Mouse (Mus musculus): ENCODE measurements around the gene Phc2. TPM values are rescaled to one million over a fixed set of nuclear protein-coding genes. Genes with fewer than 3 reads are reported as not detected.

Phc2 gene
- polyA plus RNA-seq, 1 experiment from 2014 or later = 110 TPM

DNA sequence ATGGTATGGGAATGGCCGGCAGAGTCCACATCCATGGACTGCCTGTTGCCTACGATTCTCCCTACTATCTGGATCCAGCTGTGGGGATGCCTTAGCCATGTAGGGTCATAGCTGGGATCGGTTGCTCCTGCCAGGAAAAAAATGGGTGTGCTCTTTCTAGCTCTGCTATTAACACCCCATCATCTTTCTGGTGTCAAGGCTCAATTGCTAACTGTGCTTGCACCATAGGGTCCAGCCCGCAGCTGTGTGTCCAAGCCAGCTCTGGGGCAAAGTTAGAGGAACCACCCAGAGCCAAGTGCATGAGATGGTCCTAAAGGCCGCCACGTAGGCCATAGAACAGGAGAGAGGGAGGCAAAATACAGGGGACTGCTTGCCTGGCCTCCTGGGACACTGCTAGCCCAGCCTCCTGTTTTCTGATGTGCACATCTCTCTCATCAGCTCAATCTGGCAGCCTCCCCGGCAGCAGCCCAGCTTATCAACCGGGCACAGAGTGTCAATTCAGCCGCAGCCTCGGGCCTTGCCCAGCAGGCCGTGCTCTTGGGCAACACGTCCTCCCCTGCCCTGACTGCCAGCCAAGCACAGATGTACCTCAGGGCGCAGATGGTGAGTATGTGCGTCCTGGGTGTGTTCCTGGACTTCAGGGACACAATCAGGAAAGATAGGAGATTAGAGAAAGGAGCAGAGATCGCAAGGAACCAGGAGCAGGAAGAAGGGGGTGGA lies 54.7 kb downstream of the Phc2 start:
- 84% methylated on average over 15 of the region's 15 CpGs for WGBS
- H3K4me2 ChIP-seq = no peak overlapping the region
- ATAC-seq (ENCODE audit: low FRiP score) = no peak
- H3K4me3 ChIP-seq (ENCODE audit: low read depth, low read length) = no peak overlapping the region
- H3K36me3 ChIP-seq (ENCODE audit: control insufficient read depth, insufficient read depth, low read length) = no peaks in the 10 kb centered on the region
- no peaks in the 10 kb centered on the region for H3K9me3 ChIP-seq (ENCODE audit: control insufficient read depth, low read length)
- no peak for DNase-seq (ENCODE audit: low spot score, missing footprints)
- no peak overlapping the region for H3K9ac ChIP-seq (ENCODE audit: low read length)
- no peaks in the 10 kb centered on the region for H3K27me3 ChIP-seq (ENCODE audit: control insufficient read depth, insufficient read depth, low read length)
- peaks cover 32% of the 10 kb centered on the region for H3K4me1 ChIP-seq (ENCODE audit: control insufficient read depth, insufficient read depth, low read length)
- H3K27ac ChIP-seq (ENCODE audit: low read depth, low read length) = no peak overlapping the region

DNA sequence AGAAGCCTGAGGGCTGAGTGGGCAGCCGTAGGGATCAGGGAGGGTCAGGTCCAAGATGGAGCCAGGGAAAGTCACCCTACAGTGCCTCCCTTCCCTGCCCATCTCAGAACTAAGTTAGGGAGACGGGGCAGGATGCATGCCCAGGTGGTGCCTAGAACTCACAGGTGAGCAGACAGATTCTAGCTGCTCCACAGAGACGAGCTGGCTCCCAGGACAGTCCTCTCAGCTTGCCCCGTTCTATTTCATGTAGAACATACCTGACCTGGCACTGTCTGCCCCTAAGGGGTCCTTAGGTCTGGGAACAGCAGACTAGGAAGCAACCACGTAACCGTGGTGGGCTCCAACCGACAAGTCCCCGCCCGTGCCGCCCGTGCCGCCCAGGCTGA lies 55.3 kb downstream of the Phc2 start:
- Histone ChIP-seq H3K4me1 (ENCODE audit: control insufficient read depth, insufficient read depth, low read length) (peaks cover 38% of the 10 kb centered on the region), H3K9me3 (ENCODE audit: control insufficient read depth, low read length) (no peaks in the 10 kb centered on the region), H3K9ac (ENCODE audit: low read length) (no peak overlapping the region), H3K27ac (ENCODE audit: low read depth, low read length) (no peak overlapping the region), H3K36me3 (ENCODE audit: control insufficient read depth, insufficient read depth, low read length) (no peaks in the 10 kb centered on the region), H3K4me2 (no peak overlapping the region), H3K27me3 (ENCODE audit: control insufficient read depth, insufficient read depth, low read length) (no peaks in the 10 kb centered on the region), H3K4me3 (ENCODE audit: low read depth, low read length) (no peak overlapping the region)
- WGBS = 91% methylated on average over 12 of the region's 12 CpGs
- DNase-seq (ENCODE audit: low spot score, missing footprints) (no peak), ATAC-seq (ENCODE audit: low FRiP score) (no peak)

DNA sequence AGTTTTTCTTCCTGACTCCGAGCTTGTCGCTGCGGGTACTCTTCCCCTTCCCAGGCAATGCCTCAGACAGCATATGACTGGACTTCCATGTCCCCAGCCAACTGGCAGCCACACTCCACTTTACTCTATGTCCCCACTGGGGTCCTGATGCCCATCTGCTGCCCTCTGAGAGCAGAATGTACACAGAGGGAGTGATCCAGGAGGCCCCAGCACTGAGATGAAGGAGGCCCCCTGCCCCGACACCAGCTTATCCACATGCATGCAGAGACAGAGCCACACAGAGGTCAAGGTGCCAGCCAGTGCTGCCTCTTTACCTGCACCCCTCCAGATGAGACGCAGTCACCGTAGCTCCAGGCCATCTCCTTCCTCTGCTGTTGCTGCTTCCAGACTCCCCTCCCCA lies 55.8 kb downstream of the Phc2 start:
- no peak overlapping the region for H3K4me3 ChIP-seq (ENCODE audit: low read depth, low read length)
- no peak overlapping the region for H3K27ac ChIP-seq (ENCODE audit: low read depth, low read length)
- H3K4me1 ChIP-seq (ENCODE audit: control insufficient read depth, insufficient read depth, low read length) = peaks cover 43% of the 10 kb centered on the region
- H3K36me3 ChIP-seq (ENCODE audit: control insufficient read depth, insufficient read depth, low read length) = no peaks in the 10 kb centered on the region
- H3K9me3 ChIP-seq (ENCODE audit: control insufficient read depth, low read length) = no peaks in the 10 kb centered on the region
- H3K9ac ChIP-seq (ENCODE audit: low read length) = no peak overlapping the region
- ATAC-seq (ENCODE audit: low FRiP score) (no peak), DNase-seq (ENCODE audit: low spot score, missing footprints) (no peak)
- no peak overlapping the region for H3K4me2 ChIP-seq
- H3K27me3 ChIP-seq (ENCODE audit: control insufficient read depth, insufficient read depth, low read length) = no peaks in the 10 kb centered on the region
- WGBS = 74% methylated on average over 6 of the region's 6 CpGs

DNA sequence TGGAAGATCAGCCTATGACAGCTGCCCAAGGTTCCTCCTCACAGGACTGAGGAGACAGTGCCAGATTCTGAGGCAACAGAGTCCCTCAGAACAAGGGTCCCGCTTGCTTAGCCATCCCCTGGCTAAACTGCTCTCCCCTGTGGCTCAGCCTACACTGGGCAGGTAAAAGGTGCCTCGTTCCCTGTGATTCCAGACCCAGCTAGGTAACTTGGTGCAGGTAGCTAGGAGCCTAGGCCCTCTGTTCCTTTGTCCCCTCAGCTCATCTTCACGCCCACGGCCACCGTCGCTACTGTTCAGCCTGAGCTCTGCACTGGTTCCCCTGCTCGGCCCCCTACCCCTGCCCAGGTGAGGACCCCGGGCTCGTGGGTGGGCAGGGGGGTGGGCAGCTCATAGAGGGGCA lies 56.3 kb downstream of the Phc2 start:
- no peaks in the 10 kb centered on the region for H3K9me3 ChIP-seq (ENCODE audit: control insufficient read depth, low read length)
- no peaks in the 10 kb centered on the region for H3K36me3 ChIP-seq (ENCODE audit: control insufficient read depth, insufficient read depth, low read length)
- no peak overlapping the region for H3K27ac ChIP-seq (ENCODE audit: low read depth, low read length)
- DNase-seq (ENCODE audit: low spot score, missing footprints) = no peak
- H3K4me1 ChIP-seq (ENCODE audit: control insufficient read depth, insufficient read depth, low read length) = peaks cover 48% of the 10 kb centered on the region
- peak overlapping the region; percentile 24; the same call in 1 of the 2 replicates for H3K9ac ChIP-seq (ENCODE audit: low read length)
- no peak; the same call in 1 of the 2 replicates for ATAC-seq (ENCODE audit: low FRiP score)
- H3K4me3 ChIP-seq (ENCODE audit: low read depth, low read length) = no peak overlapping the region
- 73% methylated on average over 9 of the region's 9 CpGs for WGBS
- no peaks in the 10 kb centered on the region for H3K27me3 ChIP-seq (ENCODE audit: control insufficient read depth, insufficient read depth, low read length)
- H3K4me2 ChIP-seq = no peak overlapping the region; the same call in 1 of the 2 replicates

DNA sequence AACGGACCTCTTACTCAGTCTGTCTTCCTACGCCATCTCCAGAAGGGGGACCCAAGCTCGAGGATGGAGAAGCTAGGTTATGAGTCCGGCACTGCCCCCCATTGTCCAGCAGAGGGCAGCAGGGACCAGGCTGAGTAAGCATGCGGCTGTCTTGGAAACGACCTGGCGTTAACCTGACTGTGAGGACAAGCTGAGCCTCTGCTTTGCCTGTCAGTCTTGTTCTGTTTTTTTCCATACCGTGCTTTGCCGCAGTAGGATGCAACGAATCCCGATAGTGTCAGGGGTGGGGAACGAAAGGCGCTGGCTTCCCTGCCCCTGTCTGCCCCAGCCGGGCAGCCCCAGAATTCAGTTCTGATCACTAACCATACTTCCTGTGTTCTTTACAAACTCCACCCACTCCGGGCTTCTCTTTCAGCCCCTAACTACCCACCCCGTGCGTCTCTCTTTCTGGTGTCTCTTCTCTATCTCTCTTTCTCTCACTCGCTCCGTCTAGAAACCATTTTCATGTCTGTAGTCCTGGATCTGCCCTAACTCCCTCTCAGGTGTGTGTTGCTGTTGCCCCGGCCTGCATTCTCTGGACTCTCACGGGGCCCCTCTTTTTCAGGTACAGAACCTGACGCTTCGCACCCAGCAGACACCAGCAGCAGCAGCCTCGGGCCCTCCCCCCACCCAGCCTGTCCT lies 57.1 kb downstream of the Phc2 start:
- H3K9ac ChIP-seq (ENCODE audit: low read length) = peak overlapping the region; percentile 46; the same call in 1 of the 2 replicates
- WGBS = 4% methylated on average over 24 of the region's 24 CpGs
- DNase-seq (ENCODE audit: low spot score, missing footprints) = peak; percentile 99
- no peak overlapping the region for H3K27ac ChIP-seq (ENCODE audit: low read depth, low read length)
- peaks cover 55% of the 10 kb centered on the region for H3K4me1 ChIP-seq (ENCODE audit: control insufficient read depth, insufficient read depth, low read length)
- H3K27me3 ChIP-seq (ENCODE audit: control insufficient read depth, insufficient read depth, low read length) = no peaks in the 10 kb centered on the region
- peak overlapping the region; percentile 44 for H3K4me2 ChIP-seq
- peak; percentile 28 for ATAC-seq (ENCODE audit: low FRiP score)
- no peaks in the 10 kb centered on the region for H3K9me3 ChIP-seq (ENCODE audit: control insufficient read depth, low read length)
- peak overlapping the region; percentile 14; the same call in 1 of the 2 replicates for H3K4me3 ChIP-seq (ENCODE audit: low read depth, low read length)
- no peaks in the 10 kb centered on the region for H3K36me3 ChIP-seq (ENCODE audit: control insufficient read depth, insufficient read depth, low read length)

DNA sequence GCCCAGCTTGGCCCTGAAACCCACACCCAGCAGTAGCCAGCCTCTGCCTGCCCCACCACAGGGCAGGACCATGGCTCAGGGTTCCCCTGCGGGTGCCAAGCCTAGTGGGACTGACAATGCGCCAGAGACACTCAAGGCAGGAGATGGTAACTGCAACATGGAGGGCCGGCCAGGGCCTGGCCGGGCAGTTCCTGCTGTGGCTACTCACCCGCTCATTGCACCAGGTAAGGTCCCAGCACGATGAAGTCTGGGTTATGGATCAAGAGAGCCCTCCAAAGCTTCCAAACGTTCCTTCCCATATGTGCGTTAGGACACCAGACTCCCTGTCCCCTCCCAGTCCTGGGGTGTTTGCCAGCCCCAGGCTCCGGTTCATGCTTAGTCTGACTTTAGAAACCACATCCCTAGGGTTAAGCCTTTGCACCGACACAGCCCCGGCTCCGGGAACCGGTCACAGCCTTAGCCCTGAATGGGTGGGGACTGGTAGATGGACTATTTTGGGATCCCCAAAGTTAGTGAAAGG lies 57.7 kb downstream of the Phc2 start:
- no peak for ATAC-seq (ENCODE audit: low FRiP score)
- H3K9ac ChIP-seq (ENCODE audit: low read length) = no peak overlapping the region; the same call in 1 of the 2 replicates
- no peaks in the 10 kb centered on the region for H3K27me3 ChIP-seq (ENCODE audit: control insufficient read depth, insufficient read depth, low read length)
- no peaks in the 10 kb centered on the region for H3K9me3 ChIP-seq (ENCODE audit: control insufficient read depth, low read length)
- H3K4me2 ChIP-seq = peak overlapping the region; percentile 44
- no peaks in the 10 kb centered on the region for H3K36me3 ChIP-seq (ENCODE audit: control insufficient read depth, insufficient read depth, low read length)
- peak overlapping the region; percentile 14; the same call in 1 of the 2 replicates for H3K4me3 ChIP-seq (ENCODE audit: low read depth, low read length)
- WGBS = 24% methylated on average over 13 of the region's 13 CpGs
- peaks cover 59% of the 10 kb centered on the region for H3K4me1 ChIP-seq (ENCODE audit: control insufficient read depth, insufficient read depth, low read length)
- H3K27ac ChIP-seq (ENCODE audit: low read depth, low read length) = no peak overlapping the region; the same call in 1 of the 2 replicates
- no peak for DNase-seq (ENCODE audit: low spot score, missing footprints)

DNA sequence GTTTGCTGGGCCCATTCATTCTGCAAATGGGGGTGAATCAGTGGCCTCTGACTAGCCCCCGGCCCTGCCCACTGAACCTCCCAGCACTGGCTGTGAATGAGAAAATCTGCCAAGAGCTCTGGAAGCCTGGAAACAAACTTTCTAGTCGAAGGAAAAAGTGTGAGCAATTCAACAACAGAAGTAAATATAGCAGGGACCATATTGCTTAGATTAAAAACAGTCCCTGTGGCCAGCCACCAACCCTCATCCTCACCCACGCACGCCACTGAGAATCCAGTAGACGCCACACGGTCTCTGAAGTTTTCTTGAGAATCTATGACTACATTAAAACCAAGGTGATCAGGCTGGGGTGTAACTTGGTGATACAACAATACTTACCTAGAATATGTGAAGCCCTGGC lies 58.4 kb downstream of the Phc2 start:
- Histone ChIP-seq H3K4me1 (ENCODE audit: control insufficient read depth, insufficient read depth, low read length) (peaks cover 66% of the 10 kb centered on the region), H3K36me3 (ENCODE audit: control insufficient read depth, insufficient read depth, low read length) (no peaks in the 10 kb centered on the region), H3K27ac (ENCODE audit: low read depth, low read length) (no peak overlapping the region), H3K4me2 (no peak overlapping the region), H3K4me3 (ENCODE audit: low read depth, low read length) (no peak overlapping the region), H3K9me3 (ENCODE audit: control insufficient read depth, low read length) (no peaks in the 10 kb centered on the region), H3K27me3 (ENCODE audit: control insufficient read depth, insufficient read depth, low read length) (no peaks in the 10 kb centered on the region), H3K9ac (ENCODE audit: low read length) (no peak overlapping the region)
- DNase-seq (ENCODE audit: low spot score, missing footprints) (no peak), ATAC-seq (ENCODE audit: low FRiP score) (no peak)
- 86% methylated on average over 6 of the region's 6 CpGs for WGBS

DNA sequence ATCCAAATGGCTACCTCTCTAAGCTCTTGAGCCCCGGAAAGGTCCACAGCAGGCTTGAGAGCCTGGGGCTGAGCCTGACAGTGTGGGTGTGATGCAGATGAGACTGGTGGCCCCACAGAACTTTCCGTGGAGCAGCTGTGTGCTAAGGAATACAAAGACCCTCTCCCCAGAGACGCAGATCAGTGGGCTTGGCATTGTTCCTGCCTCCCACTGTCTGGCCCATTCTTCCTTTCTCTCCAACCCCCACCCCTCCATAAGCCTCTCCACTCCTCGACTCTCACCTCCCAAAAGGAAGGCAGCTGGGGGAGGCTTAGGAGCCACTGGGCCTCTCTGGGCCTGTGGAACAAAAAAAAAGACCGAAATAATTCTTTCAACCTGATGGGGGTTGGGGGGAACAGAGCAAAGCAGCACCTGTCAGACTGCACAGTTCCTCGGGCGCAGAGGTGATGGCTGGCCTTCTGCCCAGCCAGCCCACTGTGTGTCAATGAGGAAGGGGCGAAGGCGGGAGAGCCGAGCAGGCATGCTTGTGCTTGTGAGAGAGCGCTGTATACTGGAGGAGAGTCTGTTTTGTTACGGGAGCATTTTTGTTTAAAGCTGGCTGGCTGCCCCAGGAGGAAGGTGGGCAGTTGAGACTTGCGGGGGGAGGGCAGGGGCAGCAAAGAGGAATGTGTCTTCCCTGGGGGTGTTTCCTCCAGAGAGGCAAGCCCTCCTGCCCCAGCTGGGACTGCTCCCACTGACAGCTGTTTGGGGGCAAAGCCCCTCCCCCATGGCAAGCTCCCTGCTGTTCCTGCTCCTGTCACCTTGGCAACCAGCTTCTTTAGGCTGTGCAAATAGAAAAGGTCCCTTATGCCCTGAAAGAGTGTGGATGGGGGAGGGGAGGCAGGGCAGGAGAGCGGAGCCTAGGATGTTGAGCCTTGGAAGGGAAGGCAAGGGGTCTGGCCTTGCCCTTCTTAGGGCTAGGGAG lies 61.0 kb downstream of the Phc2 start:
- DNase-seq (ENCODE audit: low spot score, missing footprints) (peak; percentile 99), ATAC-seq (ENCODE audit: low FRiP score) (peak; percentile 88)
- no peak overlapping the region for H3K4me3 ChIP-seq (ENCODE audit: low read depth, low read length)
- H3K4me1 ChIP-seq (ENCODE audit: control insufficient read depth, insufficient read depth, low read length) = peaks cover 82% of the 10 kb centered on the region
- no peaks in the 10 kb centered on the region for H3K9me3 ChIP-seq (ENCODE audit: control insufficient read depth, low read length)
- H3K27ac ChIP-seq (ENCODE audit: low read depth, low read length) = peak overlapping the region; percentile 99
- peak overlapping the region; percentile 38 for H3K4me2 ChIP-seq
- H3K36me3 ChIP-seq (ENCODE audit: control insufficient read depth, insufficient read depth, low read length) = no peaks in the 10 kb centered on the region
- WGBS = 2% methylated on average over 14 of the region's 14 CpGs
- no peaks in the 10 kb centered on the region for H3K27me3 ChIP-seq (ENCODE audit: control insufficient read depth, insufficient read depth, low read length)
- peak overlapping the region; percentile 59 for H3K9ac ChIP-seq (ENCODE audit: low read length)

Measured in midbrain, embryonic 11.5 days (tissue).